Mouse (Mus musculus): ENCODE results near the gene Avp. TPM values are rescaled to one million over a fixed set of nuclear protein-coding genes. Genes with fewer than 3 reads are reported as not detected.

Gene Avp
- polyA plus RNA-seq (2014; fragmentation: Illumina TruSeq; extraction: RNeasy Lipid Tissue Mini Kit (QIAGEN cat#74804)): not detected

DNA sequence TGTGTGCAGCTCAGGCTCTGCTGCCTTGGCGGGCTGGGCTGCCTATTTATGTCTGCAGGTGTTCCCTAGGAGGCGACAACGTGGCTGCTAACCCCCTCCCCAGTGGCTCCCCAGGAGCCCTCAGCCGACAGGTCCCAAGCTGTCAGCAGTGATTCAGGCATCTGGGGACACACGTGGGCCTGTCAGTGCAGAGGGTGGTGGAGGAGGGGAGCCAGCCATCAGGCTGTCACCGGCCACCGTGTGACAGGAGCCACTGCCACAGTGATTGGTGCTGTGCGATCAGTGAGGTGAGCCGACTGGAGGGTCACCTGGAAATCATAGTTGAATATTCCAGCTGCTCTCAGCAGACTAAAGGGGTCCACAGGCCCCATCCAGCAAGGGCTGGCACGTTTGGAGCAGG, at the start of gene Avp:
Avp (minus strand) TSS at position 3 of the 400 bp plus-strand sequence.

DNA sequence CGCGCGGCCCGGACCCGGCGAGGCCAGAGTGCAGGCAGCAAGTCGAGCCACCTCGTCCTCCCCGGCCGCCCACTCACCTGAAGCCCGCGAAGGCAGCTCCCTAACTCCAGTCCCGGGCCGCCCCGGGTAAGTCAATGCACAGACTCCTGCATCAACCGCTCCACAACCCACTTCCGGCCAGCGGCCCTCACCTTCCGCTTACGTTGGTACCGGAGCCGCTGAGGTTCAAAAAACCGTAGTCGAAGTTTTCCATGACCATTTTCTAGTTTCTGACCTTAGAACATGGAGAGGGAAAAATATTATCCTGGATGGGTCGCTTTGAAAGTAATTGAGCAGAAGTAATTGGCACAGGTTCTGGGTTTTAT, 47.5 kb upstream of the Avp start, which contains the start of the genes Fastkd5 and Ubox5:
Fastkd5 (minus strand) TSS at position 189 of the 365 bp plus-strand sequence.
Ubox5 (minus strand) TSS at position 200 of the 365 bp plus-strand sequence.

DNA sequence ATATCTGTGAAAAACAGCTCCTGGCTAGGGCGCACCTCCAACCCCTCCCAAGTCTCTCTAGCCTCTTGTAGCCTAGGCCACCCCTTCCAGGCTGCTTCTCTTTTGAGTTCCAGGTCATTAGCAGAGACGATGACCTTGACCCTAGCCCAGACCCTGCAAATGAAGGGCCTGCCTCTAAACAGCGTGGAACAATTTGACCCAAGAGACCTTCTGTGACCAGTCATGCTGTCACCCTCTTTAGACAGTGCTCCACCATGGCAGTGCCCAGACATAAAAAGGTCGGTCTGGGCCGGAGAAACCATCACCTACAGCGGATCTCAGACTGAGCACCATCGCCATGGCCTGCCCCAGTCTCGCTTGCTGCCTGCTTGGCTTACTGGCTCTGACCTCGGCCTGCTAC, 6.5 kb downstream of the Avp start, which contains the start of gene Oxt:
Oxt (plus strand) TSS at position 301 of the 400 bp plus-strand sequence.

DNA sequence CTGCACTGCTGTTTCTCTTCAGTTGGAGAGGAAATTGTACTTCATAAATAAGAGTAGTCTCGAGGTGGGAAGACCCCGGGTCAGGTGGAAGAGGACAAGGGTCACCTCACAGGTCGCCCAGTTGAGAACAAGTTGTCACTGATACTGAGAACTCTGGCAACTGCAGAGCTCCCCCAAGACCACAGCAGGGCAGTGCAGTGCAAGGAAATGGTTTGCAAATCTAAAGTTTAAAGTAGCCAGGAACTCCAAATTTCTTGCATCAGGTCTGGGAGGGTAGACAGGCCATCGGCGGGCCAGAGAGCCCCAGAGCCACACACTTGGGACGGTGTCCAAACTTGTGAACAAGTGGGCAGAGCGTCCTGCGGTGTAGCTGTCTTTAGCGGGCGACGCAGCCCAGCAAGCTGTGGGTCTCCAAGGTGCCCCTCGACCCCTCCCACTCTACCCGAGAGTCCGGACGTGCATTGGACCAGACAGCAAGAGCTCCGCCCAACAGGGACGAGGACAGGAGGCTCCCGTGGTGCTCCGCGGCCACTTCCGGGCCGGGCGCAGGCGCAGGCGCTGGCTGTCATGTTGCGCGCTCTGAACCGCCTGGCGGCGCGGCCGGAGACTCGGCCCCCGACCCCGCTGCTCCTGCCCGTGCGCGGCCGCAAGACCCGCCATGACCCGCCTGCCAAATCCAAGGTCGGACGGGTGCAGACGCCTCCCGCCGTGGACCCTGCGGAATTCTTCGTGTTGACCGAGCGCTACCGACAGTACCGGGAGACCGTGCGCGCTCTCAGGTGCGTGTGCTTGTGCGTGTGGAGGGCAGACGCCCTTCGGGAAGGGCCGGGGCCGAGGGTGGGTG, 18.9 kb downstream of the Avp start, which contains the start of gene Mrps26:
Mrps26 (plus strand) TSS at position 531 of the 844 bp plus-strand sequence.

Other genes starting within 250 kb of the Avp start
- 2.6 TPM for gene Cpxm1, start 185.0 kb downstream of the Avp start, polyA plus RNA-seq (2014; fragmentation: Illumina TruSeq; extraction: RNeasy Lipid Tissue Mini Kit (QIAGEN cat#74804))
- gene Gm28372, start 177.3 kb downstream of the Avp start, polyA plus RNA-seq (2014; fragmentation: Illumina TruSeq; extraction: RNeasy Lipid Tissue Mini Kit (QIAGEN cat#74804)): not detected
- not detected for gene 1700020A23Rik, start 177.3 kb downstream of the Avp start, polyA plus RNA-seq (2014; fragmentation: Illumina TruSeq; extraction: RNeasy Lipid Tissue Mini Kit (QIAGEN cat#74804))
- gene Tmem239, start 176.1 kb downstream of the Avp start, polyA plus RNA-seq (2014; fragmentation: Illumina TruSeq; extraction: RNeasy Lipid Tissue Mini Kit (QIAGEN cat#74804)): not detected
- gene Vps16, start 158.2 kb downstream of the Avp start, polyA plus RNA-seq (2014; fragmentation: Illumina TruSeq; extraction: RNeasy Lipid Tissue Mini Kit (QIAGEN cat#74804)): 15.9 TPM
- 5.3 TPM for gene Pced1a, start 157.9 kb downstream of the Avp start, polyA plus RNA-seq (2014; fragmentation: Illumina TruSeq; extraction: RNeasy Lipid Tissue Mini Kit (QIAGEN cat#74804))
- 185 TPM for gene Ptpra, start 132.3 kb downstream of the Avp start, polyA plus RNA-seq (2014; fragmentation: Illumina TruSeq; extraction: RNeasy Lipid Tissue Mini Kit (QIAGEN cat#74804))
- gene Mrps26, start 18.8 kb downstream of the Avp start, polyA plus RNA-seq (2014; fragmentation: Illumina TruSeq; extraction: RNeasy Lipid Tissue Mini Kit (QIAGEN cat#74804)): 1.1 TPM
- gene Oxt, start 6.4 kb downstream of the Avp start, polyA plus RNA-seq (2014; fragmentation: Illumina TruSeq; extraction: RNeasy Lipid Tissue Mini Kit (QIAGEN cat#74804)): not detected
- gene Fastkd5, start 47.5 kb upstream of the Avp start, polyA plus RNA-seq (2014; fragmentation: Illumina TruSeq; extraction: RNeasy Lipid Tissue Mini Kit (QIAGEN cat#74804)): 28.9 TPM
- 7.9 TPM for gene Ubox5, start 47.5 kb upstream of the Avp start, polyA plus RNA-seq (2014; fragmentation: Illumina TruSeq; extraction: RNeasy Lipid Tissue Mini Kit (QIAGEN cat#74804))
- 1.4 TPM for gene Lzts3, start 60.2 kb upstream of the Avp start, polyA plus RNA-seq (2014; fragmentation: Illumina TruSeq; extraction: RNeasy Lipid Tissue Mini Kit (QIAGEN cat#74804))
- 6.7 TPM for gene Ddrgk1, start 82.1 kb upstream of the Avp start, polyA plus RNA-seq (2014; fragmentation: Illumina TruSeq; extraction: RNeasy Lipid Tissue Mini Kit (QIAGEN cat#74804))
- gene Itpa, start 85.1 kb upstream of the Avp start, polyA plus RNA-seq (2014; fragmentation: Illumina TruSeq; extraction: RNeasy Lipid Tissue Mini Kit (QIAGEN cat#74804)): 42.6 TPM
- gene Slc4a11, start 115.0 kb upstream of the Avp start, polyA plus RNA-seq (2014; fragmentation: Illumina TruSeq; extraction: RNeasy Lipid Tissue Mini Kit (QIAGEN cat#74804)): 0.46 TPM

Measured in ovary, adult 10 weeks (tissue).